Mouse (Mus musculus) gastrocnemius, postnatal 10 days (tissue): ENCODE results near the gene Man1c1. TPM values are rescaled to one million over a fixed set of nuclear protein-coding genes. Genes with fewer than 3 reads are reported as not detected.

Experiments used
- DNase-seq: peaks from one replicate; pipeline ENCODE4 v3.0.0; 2021; ENCODE audit warnings: mixed read lengths
- long read RNA-seq, 2 experiments: library from polyadenylated mRNA; stranded (forward); transcript quantifications; one replicate each; pipeline ENCODE4 v2.0.0; 2021
- total RNA-seq, 2 experiments: library from RNA; stranded (reverse); gene quantifications; 2 replicates each; pipeline ENCODE4 v1.2.3; 2021

The Man1c1 gene
- total RNA-seq: 10 to 100 TPM; 11.2 to 13.8 TPM
- long read RNA-seq, experiment 1, full-length matches to known transcripts: 42 of 52 reads
- long read RNA-seq, experiment 1, partial matches to known transcripts: 6 of 52 reads
- long read RNA-seq, experiment 1, other reads (novel, unspliced or antisense): 4 of 52 reads
- long read RNA-seq, experiment 2, full-length matches to known transcripts: 36 of 40 reads
- long read RNA-seq, experiment 2, partial matches to known transcripts: 3 of 40 reads
- long read RNA-seq, experiment 2, other reads (novel, unspliced or antisense): 1 of 40 reads

DNA sequence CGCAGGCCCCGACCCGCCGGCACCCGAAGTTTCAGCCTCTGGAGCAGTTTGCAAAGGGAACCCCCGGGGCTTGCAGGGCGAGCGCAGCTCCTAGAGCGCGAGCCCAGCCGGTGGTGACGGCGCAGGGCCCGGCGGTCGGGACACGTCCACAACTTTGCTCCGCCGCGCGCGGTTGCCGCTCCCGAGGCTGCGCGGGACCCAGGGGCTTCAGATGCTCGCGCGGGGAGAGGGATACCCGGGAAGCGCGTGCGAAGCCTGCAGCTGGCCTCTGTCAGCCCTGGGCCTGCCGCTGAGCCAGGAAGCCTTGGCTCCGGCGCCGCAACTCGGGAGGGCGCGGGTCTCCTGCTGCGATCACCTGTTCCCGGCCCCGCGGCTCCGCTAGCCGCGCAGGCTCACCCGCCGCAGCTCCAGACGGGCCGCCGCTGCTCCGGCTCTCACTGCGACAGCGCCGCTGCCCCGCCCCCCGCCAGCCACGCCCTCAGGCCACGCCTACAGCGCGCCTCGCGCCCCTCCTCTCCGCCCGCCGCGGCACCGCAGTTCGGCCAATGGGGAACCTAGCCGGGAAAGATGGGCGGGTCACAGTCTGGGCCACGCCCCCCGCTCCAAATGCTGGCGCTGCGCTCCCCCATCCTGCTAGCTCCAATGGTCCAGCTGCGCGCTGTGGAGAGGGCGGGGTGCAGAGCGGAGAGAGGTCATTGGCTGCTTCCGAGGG is at the start of gene Man1c1:
TSS of gene Man1c1 (minus strand) at position 456 of the 712 bp plus-strand sequence.
- peak; percentile 99 for DNase-seq

DNA sequence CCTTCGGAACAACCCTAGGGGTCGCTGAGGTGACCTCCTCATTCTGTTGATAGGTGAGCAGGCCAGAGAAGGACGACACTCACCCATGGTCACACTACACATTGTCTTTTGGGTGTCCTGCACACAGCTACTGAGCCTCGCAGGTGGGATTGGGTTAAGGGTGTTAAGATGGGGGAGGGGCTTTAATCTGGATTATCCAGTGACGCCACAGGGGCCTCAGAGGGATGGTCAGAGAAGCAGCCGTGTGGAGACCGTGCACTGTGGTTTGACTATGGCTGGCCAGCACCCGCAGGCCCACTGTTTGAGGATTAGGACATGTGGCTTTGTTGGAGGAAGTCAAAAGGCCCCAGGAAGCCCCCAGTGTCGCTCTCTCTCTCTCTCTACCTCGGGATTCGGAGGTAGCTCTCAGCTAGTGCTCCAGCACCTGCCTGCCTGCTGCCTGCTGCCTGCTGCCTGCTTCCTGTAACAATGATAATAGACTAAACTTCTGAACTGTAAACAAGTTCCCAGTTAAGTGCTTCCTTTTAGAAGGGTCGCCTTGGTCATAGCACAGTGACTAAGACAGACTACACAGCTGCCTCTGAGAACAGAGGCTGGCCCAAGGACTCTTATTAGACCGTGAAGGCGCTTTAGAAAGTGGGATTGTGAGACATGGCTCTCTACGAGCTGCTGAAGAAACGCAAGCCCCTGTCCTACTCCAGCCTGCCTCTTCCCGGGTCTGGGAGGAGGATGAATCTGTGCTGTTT is 49.6 kb upstream of the Man1c1 start:
- DNase-seq: no peak

DNA sequence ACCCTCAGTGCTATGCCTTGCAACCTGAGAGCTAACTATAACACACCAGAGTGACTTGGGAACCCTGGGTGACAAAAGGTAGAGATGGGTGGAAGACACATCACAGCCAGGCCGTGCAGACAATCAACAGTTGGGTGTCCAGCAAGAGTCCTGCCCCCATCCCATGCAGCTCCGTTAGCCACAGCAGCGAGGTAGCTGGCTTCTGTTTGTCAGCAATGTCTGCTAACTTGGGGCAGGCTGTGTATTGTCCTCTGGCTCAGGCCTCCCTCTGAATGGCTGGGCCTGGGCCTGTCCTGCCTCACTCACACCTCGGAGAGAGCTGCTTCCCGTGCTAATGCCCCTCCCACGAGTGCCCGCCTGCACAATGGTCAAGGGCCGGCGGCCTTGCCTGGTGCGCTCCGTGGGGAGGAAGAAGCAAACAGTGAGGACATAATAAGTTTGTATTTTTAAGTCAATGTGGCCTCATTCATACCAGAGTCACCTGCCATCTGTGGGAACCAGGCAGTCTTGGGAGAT is 48.9 kb upstream of the Man1c1 start:
- no peak for DNase-seq

DNA sequence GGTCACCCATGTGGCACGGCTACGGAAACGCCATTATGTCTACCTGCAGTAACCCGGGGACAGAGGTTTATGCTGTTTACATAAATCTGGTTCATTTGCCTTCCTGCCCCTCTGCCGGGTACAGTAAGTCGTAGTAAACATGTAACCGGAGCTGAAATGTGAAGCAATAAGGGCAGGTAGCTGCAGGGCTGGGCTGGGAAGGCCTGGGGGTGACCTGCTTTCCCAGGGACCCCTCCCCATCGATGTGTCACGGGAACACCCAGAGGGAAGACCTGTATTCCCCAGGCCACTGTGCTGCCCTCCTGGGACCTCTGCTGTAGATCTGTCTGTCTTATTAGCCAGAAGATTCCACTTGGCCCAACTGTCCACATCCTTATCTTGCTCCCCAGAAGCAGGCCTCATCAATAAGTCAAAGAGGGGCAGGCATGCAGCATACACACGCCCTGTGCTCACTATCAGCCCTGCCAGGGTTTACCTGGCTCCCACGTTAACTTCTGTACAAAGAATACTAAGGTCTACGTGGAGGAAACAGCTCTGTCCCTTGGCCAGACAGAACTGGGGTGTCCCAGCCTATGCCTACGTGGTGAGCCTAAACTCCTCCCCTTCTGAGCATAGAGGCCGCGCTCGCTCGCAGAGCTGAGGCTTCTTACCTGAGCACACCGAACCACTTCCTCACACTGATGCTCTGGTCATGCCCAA is 47.7 kb upstream of the Man1c1 start:
- no peak for DNase-seq

DNA sequence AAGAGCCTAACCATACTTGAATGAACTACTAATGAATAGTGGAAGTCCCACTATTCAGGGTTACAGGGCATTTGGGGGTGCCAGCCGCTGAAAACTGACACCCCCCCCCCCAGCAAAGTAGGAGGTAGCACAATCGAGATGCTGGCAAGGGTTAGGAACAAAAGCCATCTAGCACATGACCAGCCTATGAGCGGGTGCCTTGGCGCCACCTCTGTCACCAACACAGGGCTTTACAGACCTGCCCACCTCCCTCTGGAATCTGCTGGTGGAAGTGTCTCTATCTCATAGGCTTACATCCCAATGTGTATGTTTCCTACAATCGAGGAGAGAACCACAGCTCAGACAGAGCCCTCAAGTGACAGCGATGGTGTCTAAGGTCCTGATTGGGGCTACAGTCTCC is 46.7 kb upstream of the Man1c1 start:
- no peak for DNase-seq

DNA sequence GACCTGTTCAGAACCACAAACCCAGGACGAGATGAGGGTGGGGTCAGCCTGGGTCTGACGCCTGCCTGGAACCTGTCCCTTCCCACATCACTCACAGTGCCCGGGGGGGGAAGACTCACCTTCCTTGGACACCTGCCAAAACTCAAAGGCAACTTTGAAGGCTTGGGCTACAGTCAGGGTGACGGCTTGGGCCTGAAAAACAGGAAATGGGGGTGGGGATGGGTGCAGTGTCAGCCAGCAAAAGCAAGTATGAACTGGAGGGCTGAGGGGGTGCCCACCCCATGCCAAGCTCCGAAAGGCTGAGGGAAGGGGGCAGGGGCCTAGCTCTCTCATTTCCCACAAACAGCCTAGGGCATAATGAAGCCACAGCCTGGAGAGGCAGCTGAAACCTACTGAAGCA is 46.2 kb upstream of the Man1c1 start:
- no peak for DNase-seq

DNA sequence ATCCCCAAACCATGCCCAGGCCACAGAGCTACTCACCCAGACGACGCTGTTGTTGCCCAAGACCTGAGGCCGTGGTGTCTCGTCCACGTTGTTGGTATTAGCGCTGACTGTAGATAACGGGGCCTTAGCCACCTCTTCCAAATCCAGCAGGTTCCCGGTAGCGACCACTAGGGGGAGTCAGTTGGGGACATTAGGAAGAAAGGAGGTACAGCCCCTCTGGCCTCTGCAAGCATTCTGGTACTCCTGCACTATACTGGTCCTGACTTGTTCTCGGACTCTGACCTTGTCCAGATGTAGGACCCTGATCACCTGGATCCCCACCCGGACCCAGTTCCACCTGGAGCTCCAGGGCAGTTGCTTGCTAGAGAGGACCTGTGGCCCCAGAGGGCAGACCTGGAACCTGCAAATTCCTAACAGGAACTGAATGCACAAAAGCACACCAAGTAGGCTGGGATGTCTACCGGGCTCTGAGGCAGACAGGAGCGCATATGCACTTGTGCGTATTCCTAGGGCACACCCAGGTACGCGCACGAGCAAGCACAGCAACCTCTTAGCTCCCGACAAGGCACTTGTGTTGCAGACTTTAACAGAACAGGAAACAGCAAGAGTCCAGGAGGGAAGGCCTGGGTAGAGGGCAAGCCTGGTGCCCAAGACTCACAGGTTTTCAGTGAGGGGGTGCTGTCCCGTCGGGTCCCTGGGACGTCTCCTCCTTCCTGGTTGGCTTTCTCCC is 45.4 kb upstream of the Man1c1 start:
- DNase-seq: no peak

DNA sequence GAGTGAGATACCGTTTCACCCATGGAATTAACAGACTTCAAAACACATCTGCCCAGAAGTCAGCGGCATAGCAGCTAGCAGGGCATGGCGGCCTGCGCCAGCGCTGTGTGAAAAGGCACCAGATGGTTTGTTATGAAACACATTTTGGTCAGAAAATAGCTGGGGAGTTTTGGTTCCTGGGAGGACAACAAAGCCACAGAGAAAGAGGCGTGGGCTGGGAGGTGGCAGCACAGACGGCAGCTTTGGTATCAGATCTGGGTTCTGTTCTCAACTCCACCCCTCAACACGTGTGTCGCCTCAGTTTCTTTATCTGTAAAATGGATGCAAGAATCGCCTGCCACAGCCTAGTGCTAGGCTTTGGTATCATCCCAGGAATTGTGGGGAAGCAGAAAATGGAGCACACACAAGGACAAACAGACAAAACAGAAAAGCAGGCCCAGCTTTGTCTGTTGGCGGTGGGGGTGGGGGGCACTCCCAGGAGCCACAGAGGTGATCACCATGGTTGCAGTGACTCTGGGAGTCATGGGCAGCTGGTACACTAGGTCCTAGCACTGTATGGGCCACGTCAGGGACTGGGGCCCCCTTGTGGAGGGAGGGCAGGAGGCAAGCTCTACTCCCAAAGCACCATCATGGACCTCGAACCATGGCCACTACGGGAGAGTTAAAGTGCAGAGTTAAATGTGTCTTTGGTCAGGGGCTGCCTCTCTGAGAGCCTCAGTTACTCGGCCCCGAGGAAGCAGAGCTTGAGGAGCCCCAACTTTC is 42.0 kb upstream of the Man1c1 start:
- no peak for DNase-seq

DNA sequence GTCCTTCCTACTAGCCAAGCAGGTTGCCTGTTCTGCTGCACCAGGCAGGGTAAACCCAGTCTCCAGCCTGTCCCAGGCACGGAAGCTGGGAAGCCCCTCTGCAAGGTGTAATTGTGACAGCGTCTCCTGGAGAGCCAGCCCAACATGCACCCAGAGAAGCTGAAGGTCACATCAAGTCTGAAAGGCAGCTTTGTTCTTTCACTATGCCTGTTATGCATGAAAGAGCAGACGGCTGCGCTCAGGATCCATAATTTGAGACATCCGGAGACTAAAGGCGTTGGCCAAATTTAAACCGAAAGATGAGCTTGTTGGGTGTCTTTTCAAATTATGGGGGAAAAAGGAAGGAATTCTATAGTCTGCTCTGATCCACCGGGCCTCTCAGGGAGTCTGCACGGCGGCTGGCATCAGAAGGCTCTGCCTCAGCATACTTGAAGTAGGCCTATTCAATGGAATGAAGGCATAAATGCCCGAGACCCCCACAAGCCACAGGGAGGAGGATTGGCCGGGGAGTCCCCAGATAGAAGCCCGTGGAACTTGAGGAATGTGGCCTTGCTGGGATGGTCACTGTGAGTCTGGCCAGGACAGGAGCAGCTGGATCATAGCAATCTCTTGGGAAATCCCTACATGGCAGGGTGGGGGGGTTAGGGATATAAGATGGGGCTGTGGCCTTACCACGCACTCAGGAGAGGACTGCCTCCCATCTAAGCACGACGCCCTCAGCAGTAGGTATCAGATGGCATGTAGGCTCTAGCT is 40.0 kb upstream of the Man1c1 start:
- no peak for DNase-seq

DNA sequence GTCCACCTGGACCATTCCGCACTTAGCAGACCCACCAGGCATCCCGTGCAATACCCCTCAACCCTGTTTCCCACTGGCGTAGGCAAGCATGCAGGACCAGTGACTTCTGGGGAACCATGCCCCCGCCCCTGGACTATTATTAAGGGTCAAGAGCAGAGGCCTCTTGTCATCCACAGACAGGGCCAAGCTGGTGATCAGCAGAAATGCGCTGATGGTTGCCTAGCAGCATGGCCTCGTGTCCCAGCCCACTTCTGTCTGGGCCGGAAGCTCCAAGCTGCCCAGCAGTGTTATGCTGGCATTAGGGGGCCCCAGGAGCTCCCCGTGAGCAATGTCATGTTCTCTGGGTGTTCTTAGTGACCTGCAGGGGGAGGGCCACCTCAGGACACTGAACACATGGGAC is 37.9 kb upstream of the Man1c1 start:
- DNase-seq: no peak

DNA sequence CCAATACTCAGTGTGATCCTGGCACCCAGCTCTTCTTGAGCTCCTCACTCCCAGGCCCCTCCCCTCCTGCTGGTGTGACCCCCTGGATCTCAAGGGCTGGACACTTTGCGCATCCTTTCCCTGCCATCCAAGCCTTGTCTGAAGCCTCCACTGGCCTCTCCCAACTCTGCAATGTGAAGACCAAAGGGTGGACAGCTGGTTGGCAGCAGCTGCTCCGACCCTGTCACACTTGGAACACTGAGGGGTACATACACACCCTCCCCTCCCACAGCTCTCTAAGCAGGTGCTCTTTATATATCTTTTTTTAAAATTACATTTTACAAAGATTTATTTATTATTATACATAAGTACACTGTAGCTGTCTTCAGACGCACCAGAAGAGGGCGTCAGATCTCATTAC is 36.1 kb upstream of the Man1c1 start:
- DNase-seq: no peak

DNA sequence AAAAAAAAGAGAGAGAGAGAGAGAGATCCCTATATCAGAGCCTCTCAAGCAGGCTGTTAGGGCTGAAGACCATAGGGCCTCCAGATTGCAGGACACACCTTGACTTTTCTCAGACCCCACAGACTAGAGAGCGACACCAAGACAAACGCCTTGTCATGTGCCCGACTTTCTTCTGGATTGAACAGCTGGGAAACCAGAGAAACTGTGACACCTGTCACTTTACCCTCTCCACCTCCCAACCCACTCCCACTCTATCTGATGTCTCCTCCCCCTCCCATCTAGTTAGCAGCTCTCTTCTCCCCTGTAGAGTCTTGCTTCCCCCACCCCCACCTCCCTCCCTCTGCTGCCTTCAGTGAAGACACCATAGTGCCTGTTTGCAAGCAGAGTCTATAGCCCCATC is 35.4 kb upstream of the Man1c1 start:
- no peak for DNase-seq

DNA sequence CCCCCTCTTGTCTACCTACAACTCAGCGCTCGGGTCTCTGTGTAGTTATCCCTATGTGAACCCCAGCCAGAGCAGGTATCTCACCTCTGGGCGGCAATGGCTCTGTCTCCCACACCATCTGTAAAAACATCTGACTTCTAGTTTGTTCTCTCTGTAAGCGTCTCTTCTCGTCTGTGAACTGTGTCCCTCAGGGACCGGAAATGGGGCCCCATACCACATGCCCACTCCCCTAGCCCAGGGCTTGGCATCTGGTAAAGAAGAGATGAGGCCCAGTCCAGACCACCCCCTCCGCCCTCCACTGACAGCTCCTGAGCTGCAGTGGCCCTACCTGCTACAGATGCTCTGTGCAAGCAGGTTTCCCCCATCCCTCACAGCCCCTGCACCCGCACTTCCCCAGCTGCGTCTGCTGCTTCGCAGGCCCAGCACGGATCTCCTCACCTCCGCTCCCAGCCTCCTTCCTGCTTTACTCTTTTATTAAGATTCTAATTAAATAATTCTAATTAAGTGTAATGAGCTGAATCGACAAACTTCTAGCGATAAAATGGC is 33.3 kb upstream of the Man1c1 start:
- DNase-seq: no peak

DNA sequence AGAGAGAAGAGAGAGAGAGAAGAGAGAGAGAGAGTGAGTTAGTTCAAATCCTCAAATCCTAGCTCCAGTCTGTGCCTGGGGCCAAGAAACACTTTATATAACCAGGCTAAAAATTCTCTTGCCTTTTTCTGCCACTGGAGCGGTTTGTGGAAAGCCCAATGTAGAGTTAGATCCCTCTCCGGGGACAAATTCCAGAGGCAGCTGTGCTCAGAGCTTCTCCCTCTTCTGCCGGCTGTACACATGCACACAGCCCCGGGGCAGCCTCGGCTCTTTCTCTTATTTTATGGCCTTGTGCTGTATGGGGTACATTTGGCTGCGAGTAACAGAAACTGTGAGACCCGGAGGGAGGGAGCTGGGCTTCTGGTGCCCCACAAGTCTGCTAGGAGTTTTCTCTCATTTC is 32.1 kb upstream of the Man1c1 start:
- DNase-seq: no peak

DNA sequence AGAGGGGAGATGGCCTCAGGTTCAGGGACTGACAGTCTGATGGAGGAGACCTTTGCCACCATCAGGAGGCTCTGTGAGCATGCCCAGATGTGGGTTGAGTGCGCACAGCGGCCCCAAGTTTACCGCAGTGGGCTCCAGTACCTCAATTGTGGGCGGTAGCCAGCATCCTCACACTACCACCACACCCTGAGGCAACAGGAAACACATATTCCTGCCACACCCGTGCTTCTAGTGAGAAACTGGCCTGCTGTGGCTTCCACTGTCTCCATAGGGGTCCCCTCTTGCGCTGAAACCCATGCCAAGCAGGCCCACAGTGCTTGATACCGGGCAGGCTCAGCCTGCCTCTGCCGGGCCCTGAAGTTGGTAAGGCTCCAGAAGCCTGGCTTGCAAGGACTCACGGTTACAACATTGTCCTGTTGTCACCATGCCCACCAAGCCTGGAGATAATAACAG is 30.6 kb upstream of the Man1c1 start:
- no peak for DNase-seq

DNA sequence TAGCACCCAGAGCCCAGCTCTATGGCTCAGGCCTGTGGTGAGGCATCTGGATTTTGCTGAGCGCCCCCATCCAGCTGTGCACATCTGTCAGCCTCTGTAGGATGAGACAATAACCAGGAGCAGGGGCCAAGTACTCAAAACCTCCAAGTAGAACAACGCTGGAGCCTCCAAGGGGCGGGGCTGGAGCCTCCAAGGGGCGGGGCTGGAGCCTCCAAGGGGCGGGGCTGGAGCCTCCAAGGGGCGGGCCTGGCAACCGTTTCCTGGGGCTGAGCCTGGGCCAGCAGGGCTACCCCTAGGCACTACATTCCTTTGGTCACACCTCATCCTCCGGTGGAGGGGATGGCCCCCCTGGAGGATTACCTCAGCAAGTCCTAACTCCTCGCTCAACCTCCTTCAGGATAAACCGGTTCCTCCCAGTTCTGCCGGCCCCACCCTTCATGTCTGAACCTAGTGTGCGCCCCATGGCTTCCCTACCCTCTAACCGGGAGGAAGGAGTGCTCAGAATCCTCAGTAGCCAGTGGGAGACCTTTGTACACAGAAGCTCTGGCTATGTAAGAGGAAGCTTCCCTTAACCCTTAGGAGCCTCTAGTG is 30.0 kb upstream of the Man1c1 start:
- peak; percentile 75 for DNase-seq

DNA sequence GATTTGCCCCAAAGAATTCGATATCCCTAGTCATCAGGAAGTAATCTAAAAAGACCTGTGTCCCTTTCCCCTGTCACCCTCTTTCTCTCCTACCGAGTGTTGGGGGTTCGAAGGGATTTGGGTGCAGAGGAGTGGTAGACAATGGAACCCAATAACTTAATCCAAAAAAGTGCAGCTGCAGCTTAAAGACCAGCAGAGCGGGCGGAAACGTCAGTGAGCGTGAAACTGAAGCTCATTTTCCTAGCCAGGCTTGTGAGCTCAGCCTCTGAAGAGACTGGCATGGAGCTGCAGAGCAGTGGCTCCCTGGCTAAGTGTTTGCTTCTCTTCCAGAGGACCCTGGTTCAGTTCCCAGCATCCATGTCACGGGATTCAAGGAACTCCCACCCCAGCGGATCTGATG is 29.3 kb upstream of the Man1c1 start:
- DNase-seq: no peak

DNA sequence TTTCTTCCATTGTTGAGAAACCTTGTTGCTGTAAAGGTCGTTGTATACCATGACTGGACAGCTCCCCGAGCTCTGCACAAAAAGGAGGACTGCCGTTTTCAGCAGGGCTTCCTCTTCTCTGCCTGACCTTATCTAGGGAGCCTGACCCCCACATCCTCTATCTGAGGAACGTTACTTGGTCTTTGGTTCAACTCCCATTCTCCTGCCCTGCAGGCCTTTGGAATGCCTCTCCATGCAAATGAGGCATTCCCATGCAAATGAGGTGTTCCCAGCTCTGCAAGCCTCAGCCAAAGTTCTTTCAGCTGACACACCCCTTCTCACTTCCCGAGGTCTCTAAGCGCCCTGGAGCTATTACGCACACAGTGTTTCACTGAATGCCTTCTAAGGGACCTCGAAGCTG is 26.0 kb upstream of the Man1c1 start:
- no peak for DNase-seq

DNA sequence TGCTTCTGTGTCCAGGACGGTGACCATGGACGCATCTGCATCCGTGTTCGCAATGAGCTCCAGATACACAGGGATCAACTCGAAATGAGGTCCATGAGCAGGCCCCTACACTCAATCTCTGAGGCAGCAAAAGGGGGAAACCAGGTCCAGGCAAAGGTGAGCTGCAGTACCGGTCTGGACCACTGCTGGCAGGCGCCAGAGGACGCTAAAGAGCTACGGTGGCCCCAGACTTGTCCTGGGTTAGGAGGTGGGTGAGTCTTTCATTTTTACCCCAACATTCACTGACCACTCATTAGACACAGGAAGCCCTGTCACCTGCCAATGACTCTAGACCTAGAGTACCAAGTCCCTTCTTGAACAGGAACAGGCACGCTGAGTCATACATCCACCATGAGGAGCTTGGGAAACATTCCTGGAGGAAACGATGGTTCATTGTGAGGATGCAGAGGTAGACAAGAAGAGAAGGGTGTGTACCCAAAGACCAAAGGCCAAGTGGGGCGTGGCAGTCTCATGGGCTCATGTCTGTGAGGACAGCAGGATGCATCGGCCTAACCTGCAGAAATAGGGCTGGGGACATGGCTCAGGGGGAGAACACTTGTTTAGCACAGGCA is 21.8 kb upstream of the Man1c1 start:
- no peak for DNase-seq
